Mouse (Mus musculus): ENCODE data around the gene Rab3c. TPM values are rescaled to one million over a fixed set of nuclear protein-coding genes. Genes with fewer than 3 reads are reported as not detected.

Gene Rab3c
- polyA plus RNA-seq, 2 experiments: 0.03 to 0.31 TPM

DNA sequence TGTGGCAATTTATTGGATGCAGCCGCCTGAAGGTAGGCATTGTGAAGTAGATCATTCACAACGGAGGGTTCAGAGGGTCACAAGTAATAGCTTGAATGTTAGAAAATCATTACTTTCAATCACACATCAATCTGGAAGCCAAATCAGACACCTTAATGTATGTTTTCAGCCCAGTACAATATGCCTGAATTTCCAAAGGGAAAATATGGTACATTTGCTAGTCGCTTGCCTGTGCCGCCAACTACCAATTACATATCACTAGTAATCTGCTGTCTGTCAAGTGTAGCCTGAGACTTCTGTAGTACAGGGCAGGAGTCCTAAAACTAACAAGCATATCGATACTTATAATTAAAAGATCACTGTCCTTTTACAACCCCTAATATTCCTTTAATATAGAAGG, 47.4 kb downstream of the Rab3c start:
- TF ChIP-seq POLR2A (IDR thresholded peaks at IDR 0.05; ENCODE audit: borderline replicate concordance, extremely low read depth, insufficient read depth, insufficient read length): no peak

GRCm38 (mm10) chr13:110231086-110231688, 49.6 kb downstream of the Rab3c start:
- DNase-seq (ENCODE audit: low spot score) (no peak), ATAC-seq (ENCODE audit: low FRiP score, low read depth) (no peak)
- H3K36me3 ChIP-seq (ENCODE audit: control insufficient read depth, insufficient read depth, low read length): no peaks in the 10 kb centered on the region
- H3K4me1 ChIP-seq (ENCODE audit: control insufficient read depth, insufficient read depth, low read length): no peaks in the 10 kb centered on the region
- 76% methylated on average over 5 of the region's 5 CpGs for WGBS
- no peaks in the 10 kb centered on the region for H3K27me3 ChIP-seq (ENCODE audit: control insufficient read depth, insufficient read depth, low read length)
- H3K9ac ChIP-seq (ENCODE audit: low read depth, low read length, severe bottlenecking): no peak overlapping the region
- H3K9me3 ChIP-seq (ENCODE audit: control insufficient read depth, low read length): no peaks in the 10 kb centered on the region
- H3K4me2 ChIP-seq (replicated peaks; ENCODE audit: low read depth, low read length, severe bottlenecking): no peak overlapping the region
- TF ChIP-seq POLR2A (IDR thresholded peaks at IDR 0.05; ENCODE audit: borderline replicate concordance, extremely low read depth, insufficient read depth, insufficient read length): no peak
- no peak overlapping the region for H3K27ac ChIP-seq (replicated peaks; ENCODE audit: low read depth, low read length)
- H3K4me3 ChIP-seq (replicated peaks; ENCODE audit: low read length): no peak overlapping the region

More for the DNA sequence above, 47.4 kb downstream of the Rab3c start:
- Histone ChIP-seq H3K9me3 (ENCODE audit: control insufficient read depth, low read length) (no peaks in the 10 kb centered on the region), H3K27ac (replicated peaks; ENCODE audit: low read depth, low read length) (no peak overlapping the region), H3K36me3 (ENCODE audit: control insufficient read depth, insufficient read depth, low read length) (no peaks in the 10 kb centered on the region), H3K27me3 (ENCODE audit: control insufficient read depth, insufficient read depth, low read length) (no peaks in the 10 kb centered on the region), H3K4me2 (replicated peaks; ENCODE audit: low read depth, low read length, severe bottlenecking) (no peak overlapping the region), H3K4me3 (replicated peaks; ENCODE audit: low read length) (no peak overlapping the region), H3K9ac (ENCODE audit: low read depth, low read length, severe bottlenecking) (no peak overlapping the region), H3K4me1 (ENCODE audit: control insufficient read depth, insufficient read depth, low read length) (0 out of 2 replicates have a peak, but pooled peaks cover 4% of the 10 kb centered on the region)
- ATAC-seq (ENCODE audit: low FRiP score, low read depth): no peak
- 80% methylated on average over 5 of the region's 5 CpGs for WGBS
- DNase-seq (ENCODE audit: low spot score): no peak

DNA sequence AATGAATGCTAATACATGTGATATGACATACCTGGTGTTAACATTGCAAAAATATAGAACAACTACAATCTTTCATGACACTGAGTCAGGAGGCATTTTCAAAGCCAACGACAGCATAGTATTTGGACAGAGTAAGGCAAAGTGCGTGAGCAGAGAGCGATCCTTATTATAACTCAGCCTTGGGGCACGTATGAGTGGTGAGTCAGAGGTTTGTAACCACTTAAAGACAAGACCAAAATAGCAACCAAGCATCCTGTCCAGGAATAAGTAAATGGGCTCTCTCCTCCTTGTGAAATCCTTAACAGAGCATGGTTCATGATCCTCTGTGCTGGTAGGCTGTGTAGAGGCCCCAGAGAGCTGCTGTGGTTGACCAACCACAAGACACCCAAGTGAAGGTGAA, 50.8 kb downstream of the Rab3c start:
- Histone ChIP-seq H3K27me3 (ENCODE audit: control insufficient read depth, insufficient read depth, low read length) (no peaks in the 10 kb centered on the region), H3K27ac (replicated peaks; ENCODE audit: low read depth, low read length) (no peak overlapping the region), H3K36me3 (ENCODE audit: control insufficient read depth, insufficient read depth, low read length) (no peaks in the 10 kb centered on the region), H3K4me1 (ENCODE audit: control insufficient read depth, insufficient read depth, low read length) (no peaks in the 10 kb centered on the region), H3K4me3 (replicated peaks; ENCODE audit: low read length) (no peak overlapping the region), H3K9ac (ENCODE audit: low read depth, low read length, severe bottlenecking) (no peak overlapping the region), H3K4me2 (replicated peaks; ENCODE audit: low read depth, low read length, severe bottlenecking) (no peak overlapping the region), H3K9me3 (ENCODE audit: control insufficient read depth, low read length) (no peaks in the 10 kb centered on the region)
- DNase-seq (ENCODE audit: low spot score) (no peak), ATAC-seq (ENCODE audit: low FRiP score, low read depth) (no peak)
- TF ChIP-seq POLR2A (IDR thresholded peaks at IDR 0.05; ENCODE audit: borderline replicate concordance, extremely low read depth, insufficient read depth, insufficient read length): no peak
- WGBS: 81% methylated on average over 4 of the region's 4 CpGs

DNA sequence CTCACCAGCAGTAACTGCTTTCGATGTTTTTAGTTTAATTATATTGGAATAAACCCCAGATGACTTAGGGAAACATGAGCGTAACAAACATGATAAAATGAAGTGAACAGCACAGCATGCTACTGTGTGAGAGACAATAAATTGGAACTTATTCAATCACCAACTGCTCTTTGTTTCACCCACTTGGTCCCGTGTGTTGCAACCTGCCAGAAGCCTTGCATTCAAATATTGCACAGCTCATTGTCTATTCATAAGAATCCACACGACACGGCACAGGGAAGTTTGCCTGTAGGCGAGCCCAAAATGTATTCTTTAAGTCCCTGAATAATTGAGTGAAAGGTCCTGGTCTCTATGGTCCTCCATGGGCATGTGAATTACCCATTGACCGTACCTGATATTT, 61.6 kb downstream of the Rab3c start:
- no peaks in the 10 kb centered on the region for H3K9me3 ChIP-seq (ENCODE audit: control insufficient read depth, low read length)

DNA sequence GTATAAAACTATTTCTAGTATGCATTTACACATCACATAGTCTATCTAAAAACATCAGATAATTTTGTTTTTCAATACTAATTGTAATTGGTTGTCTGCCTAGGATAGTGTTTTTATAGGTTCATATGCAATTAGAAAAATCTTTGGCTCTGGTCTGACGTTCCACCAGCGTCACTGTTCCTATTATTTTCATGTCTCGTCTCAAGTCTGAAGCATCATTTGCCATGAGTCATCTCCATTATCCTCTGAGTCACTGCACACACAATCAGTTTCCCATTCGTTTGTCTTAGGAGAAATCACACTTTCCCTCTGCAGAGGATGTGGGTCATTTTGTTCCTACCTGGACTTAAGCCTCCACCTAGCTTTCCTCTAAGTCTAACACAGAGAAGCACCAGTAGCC, 62.3 kb downstream of the Rab3c start:
- ATAC-seq (ENCODE audit: low FRiP score, low read depth): no peak
- no peak overlapping the region for H3K27ac ChIP-seq (replicated peaks; ENCODE audit: low read depth, low read length)
- no peaks in the 10 kb centered on the region for H3K4me1 ChIP-seq (ENCODE audit: control insufficient read depth, insufficient read depth, low read length)
- WGBS: 87% methylated on average over 4 of the region's 4 CpGs
- no peaks in the 10 kb centered on the region for H3K27me3 ChIP-seq (ENCODE audit: control insufficient read depth, insufficient read depth, low read length)
- H3K4me3 ChIP-seq (replicated peaks; ENCODE audit: low read length): no peak overlapping the region
- H3K4me2 ChIP-seq (replicated peaks; ENCODE audit: low read depth, low read length, severe bottlenecking): no peak overlapping the region
- TF ChIP-seq POLR2A (IDR thresholded peaks at IDR 0.05; ENCODE audit: borderline replicate concordance, extremely low read depth, insufficient read depth, insufficient read length): no peak
- no peak for DNase-seq (ENCODE audit: low spot score)
- H3K9ac ChIP-seq (ENCODE audit: low read depth, low read length, severe bottlenecking): no peak overlapping the region
- no peaks in the 10 kb centered on the region for H3K36me3 ChIP-seq (ENCODE audit: control insufficient read depth, insufficient read depth, low read length)
- no peaks in the 10 kb centered on the region for H3K9me3 ChIP-seq (ENCODE audit: control insufficient read depth, low read length)

More for the DNA sequence above, 61.6 kb downstream of the Rab3c start:
- H3K4me1 ChIP-seq (ENCODE audit: control insufficient read depth, insufficient read depth, low read length): no peaks in the 10 kb centered on the region
- no peak for TF ChIP-seq POLR2A (IDR thresholded peaks at IDR 0.05; ENCODE audit: borderline replicate concordance, extremely low read depth, insufficient read depth, insufficient read length)
- no peak overlapping the region for H3K4me3 ChIP-seq (replicated peaks; ENCODE audit: low read length)
- H3K9ac ChIP-seq (ENCODE audit: low read depth, low read length, severe bottlenecking): no peak overlapping the region
- DNase-seq (ENCODE audit: low spot score) (no peak), ATAC-seq (ENCODE audit: low FRiP score, low read depth) (no peak)
- H3K36me3 ChIP-seq (ENCODE audit: control insufficient read depth, insufficient read depth, low read length): no peaks in the 10 kb centered on the region
- H3K27ac ChIP-seq (replicated peaks; ENCODE audit: low read depth, low read length): no peak overlapping the region
- H3K4me2 ChIP-seq (replicated peaks; ENCODE audit: low read depth, low read length, severe bottlenecking): no peak overlapping the region
- H3K27me3 ChIP-seq (ENCODE audit: control insufficient read depth, insufficient read depth, low read length): no peaks in the 10 kb centered on the region
- 86% methylated on average over 7 of the region's 7 CpGs for WGBS

Data from limb, embryonic 14.5 days (tissue).